Mouse (Mus musculus): ENCODE results near the gene Zfp991. TPM values are rescaled to one million over a fixed set of nuclear protein-coding genes. Genes with fewer than 3 reads are reported as not detected.
A peak's percentile ranks its signal among the peaks of the same experiment; 100 is the strongest.
"Not testable (repeated sequence)": the region's sequence is repeated elsewhere in the genome, so short reads cannot be mapped to it uniquely, and the experiment has no call there.

Gene Zfp991
- polyA plus RNA-seq, 1 experiment from 2014 or later = 15.8 TPM

DNA sequence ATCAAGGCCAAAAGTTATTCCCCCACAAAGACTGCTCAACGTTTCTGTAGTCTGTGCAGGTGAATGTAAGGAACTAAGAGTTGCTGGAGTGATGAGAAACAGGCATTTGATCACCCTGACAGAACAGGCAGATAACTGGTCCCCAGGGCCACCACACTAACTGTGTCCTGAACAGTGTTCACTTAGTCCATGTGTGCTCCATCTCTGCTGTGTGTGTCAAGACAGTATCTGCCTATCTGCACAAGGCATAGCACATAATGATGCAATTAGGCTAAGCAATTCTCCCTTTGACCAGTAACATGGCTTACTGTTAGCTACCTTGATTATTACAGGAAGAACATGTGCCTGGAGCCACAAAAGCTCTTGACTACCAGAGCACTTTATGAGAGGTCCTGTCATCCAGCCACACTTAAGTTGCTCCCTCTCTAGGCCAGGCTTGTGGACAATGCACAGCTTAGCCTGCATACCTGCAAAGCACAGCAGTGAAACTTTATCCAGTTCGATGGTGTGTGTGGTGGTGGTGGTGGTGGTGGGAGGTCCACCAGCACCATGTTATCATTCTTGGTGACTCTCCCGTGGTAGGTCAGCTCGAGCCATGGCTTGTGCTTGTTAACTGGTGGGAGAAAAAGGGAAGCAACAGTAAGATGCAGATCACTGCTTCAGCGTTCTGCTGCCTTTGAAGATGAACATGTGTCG is 67.4 kb downstream of the Zfp991 start:
- peak; percentile 33; the same call in 1 of the 2 replicates for ATAC-seq (replicated peaks; ENCODE audit: low FRiP score)
- H3K4me2 ChIP-seq; H3K4me3 ChIP-seq (ENCODE audit: low read depth, low read length); H3K9me3 ChIP-seq (ENCODE audit: control insufficient read depth, low read length); H3K36me3 ChIP-seq (ENCODE audit: control insufficient read depth, insufficient read depth, low read length); H3K9ac ChIP-seq (ENCODE audit: low read depth, low read length); H3K4me1 ChIP-seq (replicated peaks; ENCODE audit: control insufficient read depth, insufficient read depth, low read length); H3K27me3 ChIP-seq (replicated peaks; ENCODE audit: control insufficient read depth, insufficient read depth, low read length); DNase-seq (ENCODE audit: low spot score); H3K27ac ChIP-seq (ENCODE audit: low read depth, low read length): not testable (repeated sequence)
- WGBS = 65% methylated on average over 6 of the region's 6 CpGs

DNA sequence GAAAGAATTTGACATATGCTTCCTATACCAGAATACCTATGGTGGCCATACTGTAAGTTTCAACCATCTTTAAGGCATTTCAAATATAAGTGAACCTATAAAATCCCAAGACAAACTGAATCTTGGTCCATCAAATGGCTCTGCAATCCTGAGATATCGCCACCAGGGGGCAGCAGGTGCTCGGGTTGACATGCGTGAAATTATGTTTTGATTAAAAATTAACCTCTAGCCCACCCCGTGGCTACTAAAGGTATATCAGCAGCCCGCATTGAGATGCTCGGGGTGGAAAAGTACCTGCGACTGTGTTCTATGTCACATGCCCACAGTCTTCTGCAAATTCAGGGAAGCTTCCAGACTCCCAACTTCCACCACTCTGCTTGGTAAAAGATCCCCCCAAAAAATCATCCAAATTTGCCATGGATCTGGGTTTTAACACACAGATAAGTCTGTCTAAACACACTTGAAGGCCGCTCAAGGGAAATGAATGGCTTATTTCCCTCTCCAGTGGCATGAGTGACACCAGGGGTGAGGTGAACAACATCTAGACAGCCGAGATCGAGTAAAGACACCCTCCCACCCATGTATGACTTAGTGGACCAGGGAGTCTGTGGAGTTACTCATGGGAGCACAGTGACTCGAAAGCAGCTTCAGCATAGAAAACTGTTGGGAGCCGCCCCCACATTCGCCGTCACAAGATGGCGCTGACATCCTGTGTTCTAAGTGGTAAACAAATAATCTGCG is 70.3 kb downstream of the Zfp991 start:
- not testable (repeated sequence) for H3K4me1 ChIP-seq (replicated peaks; ENCODE audit: control insufficient read depth, insufficient read depth, low read length); H3K27me3 ChIP-seq (replicated peaks; ENCODE audit: control insufficient read depth, insufficient read depth, low read length); H3K36me3 ChIP-seq (ENCODE audit: control insufficient read depth, insufficient read depth, low read length); ATAC-seq (replicated peaks; ENCODE audit: low FRiP score); H3K4me2 ChIP-seq; H3K9me3 ChIP-seq (ENCODE audit: control insufficient read depth, low read length); H3K27ac ChIP-seq (ENCODE audit: low read depth, low read length); DNase-seq (ENCODE audit: low spot score); H3K4me3 ChIP-seq (ENCODE audit: low read depth, low read length); H3K9ac ChIP-seq (ENCODE audit: low read depth, low read length)
- WGBS = 73% methylated on average over 10 of the region's 16 CpGs

DNA sequence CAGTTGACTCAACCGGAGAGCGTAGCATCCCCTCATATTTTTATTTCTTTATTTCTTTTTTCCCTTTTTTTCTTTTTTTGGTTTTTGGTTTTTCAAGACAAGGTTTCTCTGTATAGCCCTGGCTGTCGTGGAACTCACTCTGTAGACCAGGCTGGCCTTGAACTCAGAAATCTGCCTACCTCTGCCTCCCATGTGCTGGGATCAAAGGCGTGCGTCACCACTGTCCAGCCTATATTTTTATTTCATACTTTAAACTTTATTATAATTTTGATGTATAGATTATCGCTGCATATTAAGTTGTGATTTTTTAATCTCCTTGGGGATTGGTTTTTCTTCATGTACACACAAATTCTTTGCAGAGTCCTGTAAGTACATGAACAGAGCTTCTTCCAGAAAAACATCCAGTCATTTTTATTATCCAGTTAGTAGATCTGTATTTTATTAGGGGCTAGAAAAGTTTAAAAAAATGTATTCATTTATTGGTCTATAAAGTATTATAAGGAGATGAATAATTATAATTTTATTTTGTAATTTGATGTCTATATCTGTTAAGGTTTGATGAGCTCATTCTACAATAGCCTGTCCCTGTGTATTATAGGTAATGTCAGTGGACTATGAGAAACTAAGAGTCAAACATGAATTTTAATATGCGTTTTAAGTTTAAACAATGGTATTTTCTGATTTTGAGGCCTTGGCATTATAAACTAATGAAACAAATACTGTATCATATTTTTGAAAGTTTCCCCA is 80.5 kb downstream of the Zfp991 start:
- not testable (repeated sequence) for H3K36me3 ChIP-seq (ENCODE audit: control insufficient read depth, insufficient read depth, low read length); H3K9ac ChIP-seq (ENCODE audit: low read depth, low read length); H3K27ac ChIP-seq (ENCODE audit: low read depth, low read length); H3K4me1 ChIP-seq (replicated peaks; ENCODE audit: control insufficient read depth, insufficient read depth, low read length); H3K4me2 ChIP-seq; H3K9me3 ChIP-seq (ENCODE audit: control insufficient read depth, low read length); H3K27me3 ChIP-seq (replicated peaks; ENCODE audit: control insufficient read depth, insufficient read depth, low read length); DNase-seq (ENCODE audit: low spot score); H3K4me3 ChIP-seq (ENCODE audit: low read depth, low read length)
- 89% methylated on average over 3 of the region's 7 CpGs for WGBS
- ATAC-seq (replicated peaks; ENCODE audit: low FRiP score) = peak; percentile 56; the same call in 1 of the 2 replicates

DNA sequence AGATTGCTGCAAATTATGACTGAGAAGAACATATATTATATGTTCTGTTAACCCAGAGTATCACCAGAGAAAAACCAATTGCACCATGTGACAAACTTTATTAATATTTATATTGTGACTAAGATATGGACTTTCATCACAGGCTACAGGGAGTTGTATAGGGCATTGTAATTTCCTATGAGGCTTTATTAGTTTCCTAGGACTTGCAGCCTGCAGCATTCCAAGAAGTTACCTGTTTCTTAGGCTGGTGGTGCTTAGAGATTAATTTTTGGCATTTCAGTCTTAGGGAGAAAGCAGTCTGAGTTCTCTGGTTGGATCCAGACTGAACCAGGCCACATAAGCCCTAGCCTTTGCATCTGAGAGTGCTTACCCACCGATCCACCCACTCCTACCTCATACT is 82.4 kb downstream of the Zfp991 start:
- H3K4me1 ChIP-seq (replicated peaks; ENCODE audit: control insufficient read depth, insufficient read depth, low read length); H3K4me3 ChIP-seq (ENCODE audit: low read depth, low read length); H3K36me3 ChIP-seq (ENCODE audit: control insufficient read depth, insufficient read depth, low read length); H3K27me3 ChIP-seq (replicated peaks; ENCODE audit: control insufficient read depth, insufficient read depth, low read length); H3K9me3 ChIP-seq (ENCODE audit: control insufficient read depth, low read length); H3K27ac ChIP-seq (ENCODE audit: low read depth, low read length); H3K9ac ChIP-seq (ENCODE audit: low read depth, low read length); DNase-seq (ENCODE audit: low spot score); H3K4me2 ChIP-seq: not testable (repeated sequence)
- no CpG with 5 or more reads among the region's 1 CpGs for WGBS
- peak; percentile 20; the same call in 1 of the 2 replicates for ATAC-seq (replicated peaks; ENCODE audit: low FRiP score)

DNA sequence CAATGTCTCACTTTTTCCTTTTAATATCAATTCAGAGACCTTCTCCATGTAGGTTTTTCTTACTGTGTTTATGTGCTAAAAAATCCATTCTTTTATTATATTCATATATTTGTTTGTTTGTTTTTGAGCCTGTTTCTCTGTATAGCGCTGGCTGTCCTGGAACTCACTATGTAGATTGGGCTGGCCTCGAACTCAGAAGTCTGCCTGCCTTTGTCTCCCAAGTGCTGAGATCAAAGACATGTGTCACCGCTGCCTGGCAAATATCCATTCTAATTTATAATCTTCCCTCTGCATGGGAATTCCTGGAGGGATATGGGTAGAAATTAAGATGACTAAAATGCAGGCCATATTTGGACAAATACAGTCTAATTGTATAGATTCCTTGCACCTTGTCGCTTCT is 85.8 kb downstream of the Zfp991 start:
- peak; percentile 49; the same call in 1 of the 2 replicates for ATAC-seq (replicated peaks; ENCODE audit: low FRiP score)

DNA sequence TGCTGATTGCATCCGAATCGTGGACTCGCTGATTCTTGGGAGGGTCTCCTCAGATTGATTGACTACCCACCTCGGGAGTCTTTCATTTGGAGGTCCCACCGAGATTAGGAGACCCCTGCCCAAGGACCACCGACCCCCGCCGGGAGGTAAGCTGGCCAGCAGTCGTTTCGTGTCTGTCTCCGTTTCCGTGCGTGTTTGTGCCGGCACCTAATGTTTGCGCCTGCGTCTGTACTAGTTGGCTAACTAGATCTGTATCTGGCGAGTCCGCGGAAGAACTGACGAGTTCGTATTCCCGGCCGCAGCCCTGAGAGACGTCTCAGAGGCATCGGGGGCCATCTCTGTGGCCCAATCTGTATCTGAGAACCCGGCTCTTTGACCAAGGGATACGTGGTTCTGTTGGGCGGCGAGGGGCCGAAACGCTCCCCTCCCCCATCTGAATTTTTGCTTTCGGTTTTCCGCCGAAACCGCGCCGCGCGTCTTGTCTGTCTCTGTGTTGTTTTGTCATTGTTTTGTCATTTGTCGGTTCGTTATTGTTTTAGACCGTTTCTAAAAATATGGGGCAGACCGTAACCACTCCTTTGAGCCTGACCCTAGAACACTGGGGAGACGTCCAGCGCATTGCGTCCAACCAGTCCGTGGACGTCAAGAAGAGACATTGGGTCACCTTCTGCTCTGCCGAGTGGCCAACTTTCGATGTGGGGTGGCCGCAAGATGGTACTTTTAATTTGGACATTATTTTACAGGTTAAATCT is 87.7 kb downstream of the Zfp991 start:
- not testable (repeated sequence) for H3K9ac ChIP-seq (ENCODE audit: low read depth, low read length); H3K4me1 ChIP-seq (replicated peaks; ENCODE audit: control insufficient read depth, insufficient read depth, low read length); H3K9me3 ChIP-seq (ENCODE audit: control insufficient read depth, low read length); ATAC-seq (replicated peaks; ENCODE audit: low FRiP score); DNase-seq (ENCODE audit: low spot score); H3K27me3 ChIP-seq (replicated peaks; ENCODE audit: control insufficient read depth, insufficient read depth, low read length); H3K27ac ChIP-seq (ENCODE audit: low read depth, low read length); H3K36me3 ChIP-seq (ENCODE audit: control insufficient read depth, insufficient read depth, low read length)
- peak overlapping the region; percentile 13 for H3K4me2 ChIP-seq
- 71% methylated on average over 49 of the region's 51 CpGs for WGBS
- H3K4me3 ChIP-seq (ENCODE audit: low read depth, low read length) = peak overlapping the region; percentile 42

More for the DNA sequence above, 85.8 kb downstream of the Zfp991 start:
- H3K27ac ChIP-seq (ENCODE audit: low read depth, low read length); H3K9me3 ChIP-seq (ENCODE audit: control insufficient read depth, low read length); H3K4me1 ChIP-seq (replicated peaks; ENCODE audit: control insufficient read depth, insufficient read depth, low read length); DNase-seq (ENCODE audit: low spot score); H3K36me3 ChIP-seq (ENCODE audit: control insufficient read depth, insufficient read depth, low read length); H3K27me3 ChIP-seq (replicated peaks; ENCODE audit: control insufficient read depth, insufficient read depth, low read length); H3K4me2 ChIP-seq; H3K9ac ChIP-seq (ENCODE audit: low read depth, low read length); H3K4me3 ChIP-seq (ENCODE audit: low read depth, low read length): not testable (repeated sequence)
- WGBS = 68% methylated on average over 2 of the region's 4 CpGs

DNA sequence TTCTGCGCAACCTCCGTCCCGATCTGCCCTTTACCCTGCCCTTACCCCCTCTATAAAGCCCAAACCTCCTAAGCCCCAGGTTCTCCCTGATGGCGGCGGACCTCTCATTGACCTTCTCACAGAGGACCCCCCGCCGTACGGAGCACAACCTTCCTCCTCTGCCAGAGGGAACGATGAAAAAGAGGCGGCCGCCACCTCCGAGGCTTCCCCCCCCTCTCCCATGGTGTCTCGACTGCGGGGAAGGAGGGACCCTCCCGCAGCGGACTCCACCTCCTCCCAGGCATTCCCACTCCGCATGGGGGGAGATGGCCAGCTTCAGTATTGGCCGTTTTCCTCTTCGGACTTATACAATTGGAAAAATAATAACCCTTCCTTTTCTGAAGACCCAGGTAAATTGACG is 88.4 kb downstream of the Zfp991 start:
- not testable (repeated sequence) for ATAC-seq (replicated peaks; ENCODE audit: low FRiP score); H3K27ac ChIP-seq (ENCODE audit: low read depth, low read length); H3K9me3 ChIP-seq (ENCODE audit: control insufficient read depth, low read length); H3K4me3 ChIP-seq (ENCODE audit: low read depth, low read length); H3K4me2 ChIP-seq; H3K27me3 ChIP-seq (replicated peaks; ENCODE audit: control insufficient read depth, insufficient read depth, low read length); H3K4me1 ChIP-seq (replicated peaks; ENCODE audit: control insufficient read depth, insufficient read depth, low read length); DNase-seq (ENCODE audit: low spot score); H3K9ac ChIP-seq (ENCODE audit: low read depth, low read length); H3K36me3 ChIP-seq (ENCODE audit: control insufficient read depth, insufficient read depth, low read length)
- WGBS = 87% methylated on average over 17 of the region's 20 CpGs

DNA sequence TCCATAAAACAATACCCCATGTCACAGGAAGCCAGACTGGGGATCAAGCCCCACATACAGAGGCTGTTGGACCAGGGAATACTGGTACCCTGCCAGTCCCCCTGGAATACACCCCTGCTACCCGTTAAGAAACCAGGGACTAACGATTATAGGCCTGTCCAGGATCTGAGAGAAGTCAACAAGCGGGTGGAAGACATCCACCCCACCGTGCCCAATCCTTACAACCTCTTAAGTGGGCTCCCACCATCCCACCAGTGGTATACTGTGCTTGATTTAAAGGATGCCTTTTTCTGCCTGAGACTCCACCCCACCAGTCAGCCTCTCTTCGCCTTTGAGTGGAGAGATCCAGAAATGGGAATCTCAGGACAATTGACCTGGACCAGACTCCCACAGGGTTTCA is 90.2 kb downstream of the Zfp991 start:
- not testable (repeated sequence) for H3K9ac ChIP-seq (ENCODE audit: low read depth, low read length); DNase-seq (ENCODE audit: low spot score); H3K4me3 ChIP-seq (ENCODE audit: low read depth, low read length); ATAC-seq (replicated peaks; ENCODE audit: low FRiP score); H3K36me3 ChIP-seq (ENCODE audit: control insufficient read depth, insufficient read depth, low read length); H3K27ac ChIP-seq (ENCODE audit: low read depth, low read length); H3K27me3 ChIP-seq (replicated peaks; ENCODE audit: control insufficient read depth, insufficient read depth, low read length); H3K4me2 ChIP-seq; H3K4me1 ChIP-seq (replicated peaks; ENCODE audit: control insufficient read depth, insufficient read depth, low read length)
- H3K9me3 ChIP-seq (ENCODE audit: control insufficient read depth, low read length) = peaks cover 10% of the 10 kb centered on the region
- 83% methylated on average over 4 of the region's 5 CpGs for WGBS
